Mouse (Mus musculus) cerebellum, postnatal 4 days (tissue): ENCODE data around the gene Bglap3.

Source experiments
- DNase-seq, 2 experiments: peaks; one replicate each; pipeline ENCODE4 v3.0.0; 2022; ENCODE audit warnings: low spot score in 2 of 2, mixed read lengths in 1 of 2

The Bglap3 gene

GRCm38 (mm10) chr3:88335436-88336053 is 37.0 kb downstream of the Bglap3 start:
- no peak for DNase-seq

- no peak for DNase-seq
Observed at GRCm38 (mm10) chr3:88334902-88335435, 37.6 kb downstream of the Bglap3 start.

- DNase-seq = no peak
Observed at GRCm38 (mm10) chr3:88334029-88334658, 38.4 kb downstream of the Bglap3 start.

- DNase-seq = no peak
Observed at GRCm38 (mm10) chr3:88331282-88331681, 41.3 kb downstream of the Bglap3 start.

- DNase-seq = no peak
Observed at GRCm38 (mm10) chr3:88328956-88329355, 43.6 kb downstream of the Bglap3 start.

- DNase-seq = peak in 1 of 2 experiments; percentile 30
Observed at GRCm38 (mm10) chr3:88324951-88325405, 47.6 kb downstream of the Bglap3 start, which contains the start of gene Glmp. Glmp (plus strand) TSS chr3:88325023.
